Mouse (Mus musculus) cerebellum, postnatal 4 days (tissue): ENCODE data around the gene Supt3.

Source experiments
- DNase-seq, 2 experiments: peaks; one replicate each; pipeline ENCODE4 v3.0.0; 2022; ENCODE audit warnings: low spot score in 2 of 2, mixed read lengths in 1 of 2

The Supt3 gene

GRCm38 (mm10) chr17:44782366-44782765 lies 5.4 kb downstream of the Supt3 start:
- DNase-seq = no peak

GRCm38 (mm10) chr17:44783143-44783542 lies 6.2 kb downstream of the Supt3 start:
- DNase-seq = no peak

- no peak for DNase-seq
Measured at GRCm38 (mm10) chr17:44788982-44789747, 12.2 kb downstream of the Supt3 start.

DNA sequence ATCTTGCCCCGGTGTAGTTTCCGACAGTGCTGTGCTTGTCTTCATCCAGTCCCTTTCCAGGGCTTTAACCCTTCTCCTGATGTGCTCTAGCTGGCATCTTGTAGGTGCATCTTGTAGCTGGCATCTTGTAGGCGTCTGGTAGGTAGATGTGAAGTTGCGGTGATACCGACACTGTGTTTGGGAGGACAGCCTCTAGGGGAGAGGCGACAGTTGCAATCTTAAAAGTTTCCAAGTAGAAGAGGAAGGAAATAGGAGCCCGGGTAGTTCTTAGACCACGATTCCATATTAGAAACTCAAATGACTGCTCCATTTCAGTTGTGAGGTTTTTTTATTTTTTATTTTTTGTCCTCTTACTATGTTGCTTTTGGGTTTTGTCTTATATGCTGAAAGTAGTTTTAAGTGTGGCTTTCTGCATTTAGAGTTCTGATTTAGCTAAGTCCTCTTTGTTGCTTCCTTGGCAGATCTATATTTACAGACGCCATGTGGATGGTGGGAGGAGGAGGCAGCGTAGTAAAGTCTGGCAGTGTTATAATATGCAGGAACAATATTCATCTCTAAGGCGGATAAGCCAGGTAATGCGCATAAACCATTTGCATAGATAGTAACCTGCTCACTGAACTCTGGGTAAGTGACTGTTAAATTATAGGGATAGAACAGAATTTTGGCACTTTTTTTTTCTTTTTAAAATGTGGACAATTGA lies 15.4 kb downstream of the Supt3 start:
- no peak for DNase-seq

DNA sequence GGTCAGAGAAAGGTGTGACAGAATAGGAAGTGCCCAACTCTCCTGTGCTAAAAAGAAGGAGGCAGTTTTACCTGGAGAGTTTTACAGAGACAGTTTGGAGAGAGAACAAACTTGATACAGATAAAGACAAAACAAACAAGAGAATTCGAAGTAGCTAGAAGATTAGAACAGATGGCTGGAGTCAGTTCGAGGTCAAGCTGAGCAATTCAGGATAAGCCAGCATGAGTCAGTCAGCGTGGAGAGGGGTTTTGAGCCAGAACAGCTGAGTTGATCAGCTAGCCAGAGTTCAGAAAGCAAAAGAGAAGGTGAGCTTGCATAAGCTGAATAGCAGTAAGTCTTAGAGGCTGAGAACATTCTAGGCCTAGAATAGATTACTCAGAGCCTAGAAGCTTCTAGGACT lies 20.4 kb downstream of the Supt3 start:
- DNase-seq = no peak

DNA sequence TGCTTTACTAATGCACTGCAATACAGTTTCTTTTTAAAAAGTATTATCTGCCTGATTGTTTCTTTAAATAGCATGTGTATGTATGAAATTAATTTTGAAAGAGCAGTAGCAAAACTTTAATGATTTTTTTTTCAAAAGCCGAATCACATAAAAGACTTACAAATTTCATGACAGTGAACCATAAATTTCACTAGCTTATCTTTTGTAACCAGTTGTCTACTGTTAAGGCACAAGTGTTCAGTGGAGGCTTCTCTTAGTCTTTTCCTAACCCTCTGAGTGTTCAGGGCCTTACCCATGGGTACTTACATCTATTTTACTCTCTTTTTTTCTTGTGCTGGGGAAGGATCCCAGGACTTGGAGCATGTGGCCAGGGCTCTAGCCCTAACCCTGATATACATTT lies 30.1 kb downstream of the Supt3 start:
- DNase-seq = no peak

GRCm38 (mm10) chr17:44814508-44815175 lies 37.7 kb downstream of the Supt3 start, which contains the start of gene Runx2:
TSS of gene Runx2 (minus strand) at chr17:44814797.
- DNase-seq = no peak

DNA sequence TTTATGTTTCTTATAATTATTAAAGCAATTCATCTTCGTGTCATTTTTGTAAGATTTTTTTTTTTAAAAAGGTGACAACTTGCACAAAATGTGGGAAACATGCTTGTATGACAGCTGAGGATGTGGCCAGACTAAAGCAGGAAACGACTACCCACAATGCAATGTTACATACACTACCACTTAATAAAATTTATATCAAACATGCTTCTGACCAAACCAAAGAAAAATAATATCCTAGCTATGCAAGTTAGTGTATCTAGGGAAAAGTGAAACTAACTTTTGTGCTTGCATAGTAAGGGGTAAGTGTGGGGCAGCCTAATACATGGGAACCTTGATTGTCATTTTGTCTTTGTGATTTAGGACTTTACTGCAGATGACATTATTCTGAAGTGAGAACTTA lies 41.9 kb downstream of the Supt3 start:
- no peak for DNase-seq

- no peak for DNase-seq
Measured at GRCm38 (mm10) chr17:44819816-44820215, 42.9 kb downstream of the Supt3 start.

DNA sequence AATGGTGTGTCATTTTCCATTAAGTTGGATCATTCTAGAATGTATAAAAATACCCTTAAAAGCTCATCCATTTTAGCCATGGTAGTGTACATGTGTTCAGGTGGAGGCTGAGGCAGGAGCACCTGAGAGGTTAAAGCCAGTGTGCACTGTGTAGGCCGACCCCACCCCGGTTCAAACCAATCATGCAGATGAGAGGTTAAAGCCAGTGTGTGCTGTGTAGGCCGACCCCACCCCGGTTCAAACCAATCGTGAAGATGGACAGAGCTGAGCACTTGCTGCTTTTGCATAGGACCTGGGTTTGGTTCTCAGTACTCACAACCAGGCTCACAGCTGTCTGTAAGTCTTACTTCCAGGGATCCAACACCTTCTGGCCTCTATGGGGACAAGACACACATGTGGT lies 45.0 kb downstream of the Supt3 start:
- no peak for DNase-seq

DNA sequence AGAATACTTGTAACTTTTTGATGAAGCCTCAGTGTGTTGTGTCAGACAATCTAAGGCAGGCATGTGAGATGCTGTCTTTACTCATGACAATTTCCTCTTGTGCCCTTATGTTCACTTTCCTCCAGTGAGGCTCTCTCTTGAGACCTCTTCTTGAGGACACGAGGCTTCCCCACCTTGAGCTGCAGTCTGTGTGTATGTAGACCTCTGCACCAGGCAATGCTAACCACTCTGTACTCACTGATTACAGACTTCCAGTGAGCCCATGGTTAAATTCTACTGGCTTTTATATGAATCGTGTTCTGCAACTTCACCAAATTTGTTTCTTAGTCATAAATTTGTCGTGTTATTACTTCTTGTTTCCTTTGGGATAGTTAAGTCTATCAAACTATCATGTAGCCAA lies 50.2 kb downstream of the Supt3 start:
- no peak for DNase-seq

GRCm38 (mm10) chr17:44827964-44828363 lies 51.0 kb downstream of the Supt3 start:
- no peak for DNase-seq

- DNase-seq = no peak
Measured at GRCm38 (mm10) chr17:44829587-44829986, 52.6 kb downstream of the Supt3 start.

- DNase-seq = no peak
Measured at GRCm38 (mm10) chr17:44831201-44831600, 54.2 kb downstream of the Supt3 start.

DNA sequence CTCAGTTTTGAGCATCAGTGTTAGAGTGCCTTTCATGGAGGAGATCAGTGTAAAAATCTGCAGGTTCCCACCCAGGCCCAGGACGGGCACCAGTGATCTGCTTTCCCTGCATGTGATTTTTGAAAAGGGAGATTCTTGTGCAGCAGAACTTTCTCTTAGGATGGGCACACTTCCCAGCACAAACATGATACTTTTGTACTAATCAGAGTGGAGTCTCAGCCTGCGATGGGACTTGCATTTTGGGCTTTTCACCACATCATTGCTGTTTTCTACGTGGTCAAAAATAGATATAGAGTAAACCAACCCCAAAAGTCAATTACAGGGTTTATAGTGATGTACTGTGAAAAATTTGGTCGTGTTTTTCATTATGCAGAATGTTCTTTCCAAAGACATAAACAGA lies 65.2 kb downstream of the Supt3 start:
- DNase-seq = no peak

GRCm38 (mm10) chr17:44863165-44863564 lies 86.2 kb downstream of the Supt3 start:
- no peak for DNase-seq

DNA sequence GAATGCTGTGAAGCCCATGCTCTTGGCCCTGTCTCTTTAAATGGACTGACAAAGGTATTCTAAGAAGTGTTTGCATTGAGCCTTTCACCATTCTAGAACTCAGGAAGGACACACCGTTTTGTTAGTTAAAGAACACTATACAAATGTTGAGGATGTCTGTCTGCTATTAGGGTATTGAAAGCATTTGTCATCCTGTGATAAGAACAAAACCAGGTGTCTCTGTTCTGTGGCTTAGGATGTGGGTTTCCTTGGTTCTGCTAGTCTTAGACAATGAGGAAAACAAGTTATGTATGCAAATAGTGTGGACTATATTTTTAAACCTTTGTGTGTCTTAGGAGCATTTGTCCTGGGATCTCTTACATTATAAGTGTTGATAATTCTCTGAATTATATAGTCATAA lies 116.6 kb downstream of the Supt3 start:
- no peak for DNase-seq

DNA sequence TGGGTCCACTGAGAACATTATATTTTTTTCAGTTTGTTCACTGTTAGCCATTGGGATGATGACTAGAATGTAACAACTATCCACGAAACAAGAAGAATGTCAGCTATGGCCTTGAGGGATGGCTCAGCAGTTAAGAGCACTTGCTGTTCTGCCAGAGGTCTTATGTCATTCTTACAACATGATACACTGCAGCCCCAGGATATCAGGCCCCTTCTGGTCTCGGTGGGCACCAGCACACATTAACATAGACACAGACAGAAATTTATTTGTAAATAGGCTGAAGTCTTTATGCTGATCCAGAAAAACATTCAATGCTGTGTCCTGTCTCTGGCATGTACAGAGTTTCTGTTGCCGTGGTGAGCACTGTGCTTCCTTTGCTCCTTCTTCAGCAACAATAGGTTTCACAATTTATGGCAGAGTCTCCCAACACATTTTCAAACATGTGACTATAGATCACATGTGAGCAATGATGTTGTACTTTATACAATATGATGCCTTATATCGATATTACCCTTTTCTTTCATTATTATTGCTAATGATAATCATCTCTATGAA lies 166.7 kb downstream of the Supt3 start:
- DNase-seq = no peak

DNA sequence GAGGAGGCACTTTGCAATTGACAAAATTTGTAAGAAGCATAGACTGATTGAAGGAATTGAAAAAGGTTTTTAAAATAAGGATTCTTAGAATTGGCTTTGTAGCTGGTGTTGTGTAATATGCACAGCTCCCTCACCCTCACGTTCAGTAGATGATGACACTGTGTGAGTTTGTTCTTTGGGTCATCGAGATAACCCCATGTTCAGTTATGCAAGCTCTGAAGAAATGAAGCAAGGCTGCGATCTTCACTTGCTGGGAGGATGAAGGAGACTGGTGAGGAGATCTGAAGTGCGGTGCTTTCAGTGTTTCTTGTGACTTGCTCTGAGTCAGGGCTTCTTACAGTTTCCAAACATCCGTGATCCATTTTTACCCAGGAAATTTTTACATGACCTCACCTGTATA lies 168.4 kb downstream of the Supt3 start:
- no peak for DNase-seq

GRCm38 (mm10) chr17:44948321-44948720 lies 171.4 kb downstream of the Supt3 start:
- no peak for DNase-seq

DNA sequence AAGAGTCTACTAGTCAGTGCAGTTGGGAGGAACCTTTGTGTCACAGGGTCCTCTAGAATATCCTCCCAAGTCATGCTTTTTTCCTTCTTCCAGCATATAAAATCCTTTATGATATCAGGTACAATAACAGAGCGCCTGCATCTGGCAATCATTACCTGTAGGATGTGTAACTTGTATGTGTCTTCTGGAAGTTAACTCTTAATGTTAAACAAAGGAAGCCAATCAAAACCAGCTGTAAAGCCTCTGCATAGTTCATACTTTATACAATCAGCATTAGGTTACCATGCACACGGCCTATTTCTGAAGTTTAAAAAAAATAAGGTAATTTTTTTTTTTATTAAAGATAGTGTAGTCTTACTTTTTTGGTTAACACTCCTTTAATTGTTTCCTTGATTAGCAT lies 179.7 kb downstream of the Supt3 start:
- no peak for DNase-seq

DNA sequence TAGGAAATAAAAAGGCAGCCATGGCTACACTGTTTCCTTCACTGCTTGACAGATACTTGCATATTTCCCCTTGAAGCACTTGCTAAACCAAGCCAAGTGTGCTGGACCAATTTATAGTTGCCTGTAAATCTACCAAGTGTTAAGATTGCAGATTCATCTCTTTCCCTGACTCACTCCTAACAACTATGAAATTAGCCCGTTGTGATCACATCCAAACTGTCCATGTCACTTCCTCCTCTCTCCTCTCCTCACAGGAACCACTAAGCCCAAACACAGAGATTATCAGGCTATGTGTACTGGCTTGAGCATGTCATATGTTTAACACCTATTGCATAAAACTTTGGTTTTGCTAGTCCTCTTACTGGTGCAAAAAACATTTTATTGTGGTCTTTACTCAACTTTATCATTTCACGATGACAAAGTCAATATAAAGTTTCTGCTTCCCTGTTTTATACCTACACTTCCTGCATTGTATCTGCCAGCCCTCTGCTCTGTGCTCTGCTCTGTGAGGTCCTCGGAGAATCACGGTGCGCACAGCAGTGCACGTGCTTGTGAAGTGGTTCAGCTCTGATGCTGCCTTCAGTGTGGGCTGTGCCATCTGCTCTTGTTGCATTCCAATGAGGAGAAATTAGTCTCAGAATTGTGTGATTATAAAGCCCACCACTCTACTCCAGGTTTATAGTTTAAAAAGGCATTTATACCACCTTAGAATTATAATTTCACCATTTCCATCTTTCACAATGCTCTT lies 186.3 kb downstream of the Supt3 start:
- DNase-seq = no peak
